Mouse (Mus musculus) limb, embryonic 15.5 days (tissue): ENCODE measurements at regions not wholly inside any gene's neighbourhood (a gene's known extent, or its start where the extent isn't known, plus 50 kb on each side); places are given as distances from the start of the nearest gene placed in this dataset.

ENCODE experiments used
- ATAC-seq: fragments of 200-750 bp; cut with Nextera tagmentation; 2 replicates; pipeline ENCODE4 v1.8.0; 2017; ENCODE audit warnings: low read depth, moderate TSS enrichment; ENCODE audit not compliant: insufficient number of reproducible peaks, low FRiP score, low TSS enrichment
- H3K27ac ChIP-seq: fragments of 300-500 bp; sonication (generic); 2 replicates; pipeline ENCODE4 v1.5.1; 2015; ENCODE audit warnings: moderate library complexity, mild to moderate bottlenecking, inconsistent platforms
- H3K27me3 ChIP-seq: fragments of 300-500 bp; sonication (generic); 2 replicates; pipeline ENCODE4 v1.6.1; 2015; ENCODE audit warnings: inconsistent platforms
- H3K36me3 ChIP-seq: fragments of 300-500 bp; sonication (generic); 2 replicates; pipeline ENCODE4 v1.6.1; 2015; ENCODE audit warnings: inconsistent platforms
- H3K4me1 ChIP-seq: fragments of 300-500 bp; sonication (generic); 2 replicates; pipeline ENCODE4 v1.6.1; 2015; ENCODE audit warnings: inconsistent platforms
- H3K4me2 ChIP-seq: fragments of 300-500 bp; sonication (generic); 2 replicates; pipeline ENCODE4 v1.6.1; 2015; ENCODE audit warnings: mild to moderate bottlenecking, inconsistent platforms
- H3K4me3 ChIP-seq: fragments of 300-500 bp; sonication (generic); 2 replicates; pipeline ENCODE4 v1.5.1; 2015; ENCODE audit warnings: mild to moderate bottlenecking, inconsistent platforms
- H3K9ac ChIP-seq: fragments of 300-500 bp; sonication (generic); 2 replicates; pipeline ENCODE4 v1.6.1; 2015; ENCODE audit warnings: inconsistent platforms
- H3K9me3 ChIP-seq: fragments of 300-500 bp; sonication (generic); 2 replicates; pipeline ENCODE4 v1.6.1; 2016; ENCODE audit warnings: inconsistent platforms
- WGBS: fragments of 180-500 bp; shearing (Covaris S2); methylation state at CpG from one replicate; pipeline ENCODE4 v1.1.7; 2015; 5-methylcytosine and 5-hydroxymethylcytosine counted together

- no peak overlapping the region for H3K27ac ChIP-seq
- ATAC-seq: no peak
- H3K4me1 ChIP-seq: peaks cover 3% of the 10 kb centered on the region
- no peak overlapping the region for H3K9ac ChIP-seq
- H3K27me3 ChIP-seq: peaks cover 74% of the 10 kb centered on the region
- WGBS: 23% methylated on average over 7 of the region's 7 CpGs
- H3K36me3 ChIP-seq: no peaks in the 10 kb centered on the region
- no peak overlapping the region for H3K4me2 ChIP-seq
- H3K4me3 ChIP-seq: no peak overlapping the region
- H3K9me3 ChIP-seq: no peaks in the 10 kb centered on the region
Measured at GRCm38 (mm10) chr14:64581705-64582104, 477.6 kb downstream of the Prss52 start.

- Histone ChIP-seq H3K27me3 (peaks cover 83% of the 10 kb centered on the region), H3K4me1 (peaks cover 14% of the 10 kb centered on the region), H3K36me3 (no peaks in the 10 kb centered on the region), H3K27ac (no peak overlapping the region), H3K9me3 (no peaks in the 10 kb centered on the region), H3K9ac (no peak overlapping the region), H3K4me3 (no peak overlapping the region), H3K4me2 (no peak overlapping the region)
- ATAC-seq: no peak
- 38% methylated on average over 4 of the region's 4 CpGs for WGBS
Measured at GRCm38 (mm10) chr14:64582822-64583221, 478.7 kb downstream of the Prss52 start.

GRCm38 (mm10) chr14:64584221-64584620 is 480.1 kb downstream of the Prss52 start:
- 60% methylated on average over 5 of the region's 5 CpGs for whole genome bisulfite sequencing
- Histone ChIP-seq H3K4me2 (no peak overlapping the region), H3K36me3 (no peaks in the 10 kb centered on the region), H3K4me1 (peaks cover 23% of the 10 kb centered on the region), H3K4me3 (no peak overlapping the region), H3K9me3 (no peaks in the 10 kb centered on the region), H3K9ac (no peak overlapping the region), H3K27me3 (peaks cover 92% of the 10 kb centered on the region), H3K27ac (no peak overlapping the region)
- ATAC-seq: no peak

- Histone ChIP-seq H3K27ac (no peak overlapping the region), H3K4me1 (peaks cover 29% of the 10 kb centered on the region), H3K9me3 (no peaks in the 10 kb centered on the region), H3K4me2 (no peak overlapping the region), H3K27me3 (peaks cover 92% of the 10 kb centered on the region), H3K9ac (no peak overlapping the region), H3K4me3 (no peak overlapping the region), H3K36me3 (no peaks in the 10 kb centered on the region)
- 19% methylated on average over 5 of the region's 5 CpGs for WGBS
- ATAC-seq: no peak
Measured at GRCm38 (mm10) chr14:64585081-64585470, 481.0 kb downstream of the Prss52 start.

- no peak overlapping the region for H3K27ac ChIP-seq
- H3K27me3 ChIP-seq: peaks cover 92% of the 10 kb centered on the region
- no peak overlapping the region for H3K4me2 ChIP-seq
- H3K4me1 ChIP-seq: peaks cover 35% of the 10 kb centered on the region
- ATAC-seq: no peak
- peak overlapping the region; percentile 2; the same call in 1 of the 2 replicates for H3K4me3 ChIP-seq
- no peaks in the 10 kb centered on the region for H3K36me3 ChIP-seq
- H3K9ac ChIP-seq: no peak overlapping the region
- 4% methylated on average over 28 of the region's 28 CpGs for WGBS
- H3K9me3 ChIP-seq: no peaks in the 10 kb centered on the region
Measured at GRCm38 (mm10) chr14:64585471-64586192, 481.5 kb downstream of the Prss52 start.

GRCm38 (mm10) chr14:64586386-64586859 is 482.3 kb downstream of the Prss52 start:
- Histone ChIP-seq H3K27ac (no peak overlapping the region), H3K4me1 (peaks cover 40% of the 10 kb centered on the region), H3K9ac (no peak overlapping the region), H3K9me3 (no peaks in the 10 kb centered on the region), H3K27me3 (peaks cover 94% of the 10 kb centered on the region), H3K4me2 (peak overlapping the region; percentile 81), H3K4me3 (peak overlapping the region; percentile 46), H3K36me3 (no peaks in the 10 kb centered on the region)
- no peak for ATAC-seq
- WGBS: 4% methylated on average over 12 of the region's 12 CpGs

- Histone ChIP-seq H3K27ac (no peak overlapping the region), H3K4me3 (peak overlapping the region; percentile 46), H3K4me2 (peak overlapping the region; percentile 81), H3K4me1 (peaks cover 40% of the 10 kb centered on the region), H3K27me3 (peaks cover 96% of the 10 kb centered on the region), H3K9ac (no peak overlapping the region), H3K9me3 (no peaks in the 10 kb centered on the region), H3K36me3 (no peaks in the 10 kb centered on the region)
- ATAC-seq: no peak
- under 1% methylated on average over 40 of the region's 58 CpGs for WGBS
Measured at GRCm38 (mm10) chr14:64586860-64587698, 483.0 kb downstream of the Prss52 start.

GRCm38 (mm10) chr14:64587699-64588434 is 483.8 kb downstream of the Prss52 start:
- ATAC-seq: no peak
- Histone ChIP-seq H3K9ac (no peak overlapping the region), H3K27me3 (peaks cover 96% of the 10 kb centered on the region), H3K9me3 (no peaks in the 10 kb centered on the region), H3K27ac (no peak overlapping the region), H3K4me3 (peak overlapping the region; percentile 46), H3K4me2 (peak overlapping the region; percentile 81), H3K36me3 (no peaks in the 10 kb centered on the region), H3K4me1 (peaks cover 40% of the 10 kb centered on the region)
- 2% methylated on average over 40 of the region's 40 CpGs for WGBS

- Histone ChIP-seq H3K9me3 (no peaks in the 10 kb centered on the region), H3K27ac (no peak overlapping the region), H3K4me1 (peaks cover 40% of the 10 kb centered on the region), H3K4me3 (no peak overlapping the region), H3K4me2 (peak overlapping the region; percentile 81; the same call in 1 of the 2 replicates), H3K9ac (no peak overlapping the region), H3K36me3 (no peaks in the 10 kb centered on the region), H3K27me3 (peaks cover 96% of the 10 kb centered on the region)
- no peak for ATAC-seq
- 3% methylated on average over 23 of the region's 23 CpGs for WGBS
Measured at GRCm38 (mm10) chr14:64588561-64588960, 484.5 kb downstream of the Prss52 start.

- Histone ChIP-seq H3K27me3 (peaks cover 96% of the 10 kb centered on the region), H3K36me3 (no peaks in the 10 kb centered on the region), H3K4me2 (no peak overlapping the region), H3K4me3 (no peak overlapping the region; the same call in 1 of the 2 replicates), H3K4me1 (peaks cover 40% of the 10 kb centered on the region), H3K9ac (no peak overlapping the region), H3K27ac (no peak overlapping the region), H3K9me3 (no peaks in the 10 kb centered on the region)
- WGBS: 2% methylated on average over 2 of the region's 2 CpGs
- ATAC-seq: no peak
Measured at GRCm38 (mm10) chr14:64589126-64589525, 485.0 kb downstream of the Prss52 start.

- Histone ChIP-seq H3K4me1 (peaks cover 40% of the 10 kb centered on the region), H3K4me3 (peak overlapping the region; percentile 29), H3K27me3 (peaks cover 94% of the 10 kb centered on the region), H3K4me2 (peak overlapping the region; percentile 49), H3K9me3 (no peaks in the 10 kb centered on the region), H3K9ac (no peak overlapping the region), H3K27ac (no peak overlapping the region), H3K36me3 (no peaks in the 10 kb centered on the region)
- under 1% methylated on average over 41 of the region's 41 CpGs for WGBS
- ATAC-seq: no peak
Measured at GRCm38 (mm10) chr14:64589571-64590547, 485.8 kb downstream of the Prss52 start.
